Mouse (Mus musculus) cerebellum, adult 2 months (tissue): Measurements from ENCODE around the gene Kcnj6.

Experiments used
- CTCF ChIP-seq: fragments of 200-500 bp; IDR thresholded peaks from 2 replicates; pipeline ENCODE4 v1.5.1; 2011; ENCODE audit warnings: low read depth, mild to moderate bottlenecking, control low read depth, low read length, moderate library complexity, borderline replicate concordance; ENCODE audit not compliant: insufficient read depth
- POLR2A ChIP-seq: fragments of 200-500 bp; IDR thresholded peaks from 2 replicates; pipeline ENCODE4 v1.6.1; 2011; ENCODE audit warnings: low read length, control low read depth, borderline replicate concordance; ENCODE audit not compliant: insufficient read depth

GRCm38 (mm10) chr16:94752781-94753180, 244.7 kb downstream of the Kcnj6 start:
- no peak for TF ChIP-seq POLR2A
- TF ChIP-seq CTCF = no peak
